Mouse (Mus musculus) ovary, postnatal 14 days (tissue): ENCODE data around the gene Olfr1052.
"Not testable (repeated sequence)": the region's sequence is repeated elsewhere in the genome, so short reads cannot be mapped to it uniquely, and the experiment has no call there.

Experiments
- DNase-seq: peaks from one replicate; pipeline ENCODE4 v3.0.0; 2022; ENCODE audit warnings: low spot score

Gene Olfr1052

GRCm38 (mm10) chr2:86292155-86292554 lies at the start of gene Olfr1052:
Gene Olfr1052, plus strand, starts transcription at chr2:86292455.
- DNase-seq, result no peak

- DNase-seq, result not testable (repeated sequence)
These were observed 34.0 kb upstream of the Olfr1052 start, which contains the start of gene Olfr1049 for GRCm38 (mm10) chr2:86258228-86258627. Gene Olfr1049, minus strand, starts transcription at chr2:86258328.

GRCm38 (mm10) chr2:86278988-86279387 lies 13.3 kb upstream of the Olfr1052 start, which contains the start of gene Olfr1051:
Gene Olfr1051, minus strand, starts transcription at chr2:86279088.
- DNase-seq, result not testable (repeated sequence)

- DNase-seq, result no peak
These were observed 22.9 kb downstream of the Olfr1052 start, which contains the start of gene Olfr1053 for GRCm38 (mm10) chr2:86315184-86315583. Gene Olfr1053, minus strand, starts transcription at chr2:86315284.

GRCm38 (mm10) chr2:86335333-86335732 lies 43.1 kb downstream of the Olfr1052 start, which contains the start of gene Olfr1054:
Gene Olfr1054, minus strand, starts transcription at chr2:86335433.
- no peak for DNase-seq
